8 mouse cellular contexts compared by ENCODE assay signal in the genomic region with DNA sequence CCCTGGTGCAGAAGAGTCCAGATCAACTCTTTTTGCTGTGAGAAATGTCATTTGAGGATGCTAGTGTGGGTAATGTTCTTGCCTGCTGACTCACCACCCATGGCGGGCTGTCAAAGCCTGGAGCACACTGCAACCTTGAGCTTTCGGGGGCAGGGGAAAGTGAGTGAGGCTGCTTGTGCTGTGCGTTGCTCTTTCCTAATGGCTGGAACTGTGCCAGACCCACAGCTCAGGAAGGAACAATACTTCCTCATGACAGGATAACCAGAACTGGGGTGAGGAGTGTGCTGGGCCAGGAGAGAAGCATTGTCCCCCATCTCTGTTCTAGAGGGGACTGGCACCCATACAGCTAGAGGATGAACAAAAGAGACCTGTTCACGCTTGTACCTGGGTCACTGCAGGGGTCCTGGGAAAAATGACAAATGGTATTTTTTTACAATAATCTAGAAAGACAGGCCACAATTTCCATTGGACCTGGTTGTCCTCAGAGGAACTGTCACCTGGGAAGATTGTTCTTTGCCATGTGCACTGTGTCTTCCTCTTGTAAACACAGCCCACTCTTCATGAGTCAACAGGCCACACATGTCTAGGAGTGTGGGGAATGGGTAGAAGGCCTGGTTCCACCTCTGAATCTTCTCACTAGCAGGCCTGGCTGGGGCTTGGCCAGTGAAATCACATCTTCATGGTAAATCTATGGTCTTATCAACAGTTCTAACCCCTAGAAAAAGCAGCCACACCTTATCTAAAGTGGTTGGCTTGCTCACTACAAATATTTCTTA.
DNase-seq lines count a peak whose midpoint lies in the region; ATAC-seq and TF ChIP-seq lines count a peak whose summit lies in the region.

No protein-coding gene starts in this region.

- no peak overlapping the region for H3K27ac ChIP-seq in embryonic facial prominence, embryonic 14.5 days (replicated peaks; ENCODE audit: low read depth, low read length)
- no peak overlapping the region for H3K27ac ChIP-seq in limb, embryonic 14.5 days (replicated peaks; ENCODE audit: low read depth, low read length)
- no peak overlapping the region for H3K27ac ChIP-seq in midbrain, postnatal 0 days (ENCODE audit: low read depth, low read length)

- H3K9me3 ChIP-seq in embryonic facial prominence, embryonic 14.5 days (ENCODE audit: control insufficient read depth, low read length): no peaks in the 10 kb centered on the region
- no peaks in the 10 kb centered on the region for H3K9me3 ChIP-seq in limb, embryonic 14.5 days (ENCODE audit: control insufficient read depth, low read length)
- H3K9me3 ChIP-seq in midbrain, postnatal 0 days (ENCODE audit: low read length): no peaks in the 10 kb centered on the region

- peak; percentile 3 for DNase-seq in thymus, postnatal 4 days
- DNase-seq in thymus, postnatal 25 days: no peak
- DNase-seq in embryonic facial prominence, embryonic 14.5 days (ENCODE audit: low spot score): peak; percentile 81
- DNase-seq in heart, adult 9 months (ENCODE audit: low spot score in 2 of 2): peak; percentile 79 to 84
- peak; percentile 26 for DNase-seq in kidney, adult 9 months
- peak; percentile 53 for DNase-seq in limb, embryonic 14.5 days (ENCODE audit: low spot score)
- DNase-seq in midbrain, postnatal 0 days (ENCODE audit: low spot score): peak; percentile 44
- DNase-seq in thymus, postnatal 36 days: no peak

- TF ChIP-seq CTCF in midbrain, postnatal 0 days (IDR thresholded peaks at IDR 0.05): no peak

- H3K36me3 ChIP-seq in embryonic facial prominence, embryonic 14.5 days (ENCODE audit: control insufficient read depth, insufficient read depth, low read length): no peaks in the 10 kb centered on the region
- H3K36me3 ChIP-seq in limb, embryonic 14.5 days (ENCODE audit: control insufficient read depth, insufficient read depth, low read length): no peaks in the 10 kb centered on the region
- no peaks in the 10 kb centered on the region for H3K36me3 ChIP-seq in midbrain, postnatal 0 days (ENCODE audit: insufficient read depth, low read length)

- no peak overlapping the region for H3K9ac ChIP-seq in embryonic facial prominence, embryonic 14.5 days (ENCODE audit: low read depth, low read length)
- H3K9ac ChIP-seq in limb, embryonic 14.5 days (ENCODE audit: low read depth, low read length, severe bottlenecking): no peak overlapping the region
- no peak overlapping the region for H3K9ac ChIP-seq in midbrain, postnatal 0 days (replicated peaks; ENCODE audit: low read length, poor library complexity, severe bottlenecking)

- H3K4me3 ChIP-seq in embryonic facial prominence, embryonic 14.5 days (ENCODE audit: low read depth, low read length): no peak overlapping the region
- H3K4me3 ChIP-seq in limb, embryonic 14.5 days (replicated peaks; ENCODE audit: low read length): no peak overlapping the region
- H3K4me3 ChIP-seq in midbrain, postnatal 0 days (ENCODE audit: low read depth, low read length): no peak overlapping the region

- H3K4me1 ChIP-seq in embryonic facial prominence, embryonic 14.5 days (ENCODE audit: control insufficient read depth, insufficient read depth, low read length): no peaks in the 10 kb centered on the region
- H3K4me1 ChIP-seq in limb, embryonic 14.5 days (ENCODE audit: control insufficient read depth, insufficient read depth, low read length): no peaks in the 10 kb centered on the region
- H3K4me1 ChIP-seq in midbrain, postnatal 0 days (ENCODE audit: insufficient read depth, low read length): no peaks in the 10 kb centered on the region

- no peak for TF ChIP-seq POLR2A in limb, embryonic 14.5 days (IDR thresholded peaks at IDR 0.05; ENCODE audit: borderline replicate concordance, extremely low read depth, insufficient read depth, insufficient read length)

- ATAC-seq in embryonic facial prominence, embryonic 14.5 days (ENCODE audit: low read depth): peak; percentile 86
- ATAC-seq in limb, embryonic 14.5 days (ENCODE audit: low FRiP score, low read depth): no peak
- no peak for ATAC-seq in midbrain, postnatal 0 days (ENCODE audit: low FRiP score)

- no peaks in the 10 kb centered on the region for H3K27me3 ChIP-seq in embryonic facial prominence, embryonic 14.5 days (replicated peaks; ENCODE audit: control insufficient read depth, insufficient read depth, low read length)
- no peaks in the 10 kb centered on the region for H3K27me3 ChIP-seq in limb, embryonic 14.5 days (ENCODE audit: control insufficient read depth, insufficient read depth, low read length)
- no peaks in the 10 kb centered on the region for H3K27me3 ChIP-seq in midbrain, postnatal 0 days (ENCODE audit: insufficient read depth, low read length)

- 32% methylated on average over 4 of the region's 4 CpGs for WGBS in embryonic facial prominence, embryonic 14.5 days
- 33% methylated on average over 4 of the region's 4 CpGs for WGBS in limb, embryonic 14.5 days
- 47% methylated on average over 4 of the region's 4 CpGs for WGBS in midbrain, postnatal 0 days

- no peak overlapping the region for H3K4me2 ChIP-seq in embryonic facial prominence, embryonic 14.5 days (ENCODE audit: low read depth, low read length)
- H3K4me2 ChIP-seq in limb, embryonic 14.5 days (replicated peaks; ENCODE audit: low read depth, low read length, severe bottlenecking): no peak overlapping the region
- H3K4me2 ChIP-seq in midbrain, postnatal 0 days (ENCODE audit: low read depth, low read length, poor library complexity, severe bottlenecking): no peak overlapping the region

Comparison
In these comparisons a context has a peak if more than half of its experiments do, and no peak if none do; other contexts are left out.
1. DNase-seq: peak in thymus, postnatal 4 days (single experiment), embryonic facial prominence, embryonic 14.5 days (single experiment), heart, adult 9 months (2 of 2), kidney, adult 9 months (single experiment), limb, embryonic 14.5 days (single experiment) and midbrain, postnatal 0 days (single experiment); none in thymus, postnatal 25 days (single experiment) and thymus, postnatal 36 days (0 of 2).